Mouse (Mus musculus): Measurements from ENCODE around the gene Cse1l. TPM values are rescaled to one million over a fixed set of nuclear protein-coding genes. Genes with fewer than 3 reads are reported as not detected.

The Cse1l gene
- 124 and 146 TPM in 2 replicates for polyA plus RNA-seq (2014; fragmentation: Nextera tagmentation; extraction: Ambion mirVana)

GRCm38 (mm10) chr2:166905711-166906522 lies at the start of gene Cse1l:
Gene Cse1l, plus strand, starts transcription at chr2:166906040.
- ATAC-seq (replicated peaks; ENCODE audit: insufficient number of reproducible peaks, low FRiP score, low TSS enrichment), result peak; percentile 96
- WGBS (ENCODE audit: insufficient replicate concordance), result under 1% methylated on average over 80 of the region's 80 CpGs
- Histone ChIP-seq H3K36me3 (ENCODE audit: control insufficient read depth, insufficient read depth, low read length) (no peaks in the 10 kb centered on the region), H3K4me1 (ENCODE audit: control insufficient read depth, insufficient read depth, low read length) (peaks cover 9% of the 10 kb centered on the region), H3K9ac (ENCODE audit: low read depth, low read length) (peak within 1 kb of the TSS; percentile 98), H3K4me2 (peak within 1 kb of the TSS; percentile 91), H3K27ac (ENCODE audit: low read depth, low read length) (peak within 1 kb of the TSS; percentile 99), H3K4me3 (ENCODE audit: low read depth, low read length) (peak within 1 kb of the TSS; percentile 70), H3K9me3 (replicated peaks; ENCODE audit: control insufficient read depth, low read length) (no peaks in the 10 kb centered on the region; the same call in 1 of the 2 replicates), H3K27me3 (ENCODE audit: control insufficient read depth, insufficient read depth, low read length) (no peaks in the 10 kb centered on the region)

GRCm38 (mm10) chr2:166856366-166856765 lies 49.5 kb upstream of the Cse1l start:
- peaks cover 46% of the 10 kb centered on the region for H3K36me3 ChIP-seq (ENCODE audit: control insufficient read depth, insufficient read depth, low read length)
- no peak overlapping the region for H3K9ac ChIP-seq (ENCODE audit: low read depth, low read length)
- H3K9me3 ChIP-seq (replicated peaks; ENCODE audit: control insufficient read depth, low read length), result no peaks in the 10 kb centered on the region
- ATAC-seq (replicated peaks; ENCODE audit: insufficient number of reproducible peaks, low FRiP score, low TSS enrichment), result no peak
- H3K4me3 ChIP-seq (ENCODE audit: low read depth, low read length), result no peak overlapping the region
- 84% methylated on average over 6 of the region's 6 CpGs for WGBS (ENCODE audit: insufficient replicate concordance)
- no peak overlapping the region for H3K4me2 ChIP-seq
- H3K27me3 ChIP-seq (ENCODE audit: control insufficient read depth, insufficient read depth, low read length), result no peaks in the 10 kb centered on the region
- no peaks in the 10 kb centered on the region for H3K4me1 ChIP-seq (ENCODE audit: control insufficient read depth, insufficient read depth, low read length)
- no peak overlapping the region for H3K27ac ChIP-seq (ENCODE audit: low read depth, low read length)

- H3K4me3 ChIP-seq (ENCODE audit: low read depth, low read length), result no peak overlapping the region
- 78% methylated on average over 2 of the region's 2 CpGs for WGBS (ENCODE audit: insufficient replicate concordance)
- no peak for ATAC-seq (replicated peaks; ENCODE audit: insufficient number of reproducible peaks, low FRiP score, low TSS enrichment)
Observed at GRCm38 (mm10) chr2:166857118-166857517, 48.7 kb upstream of the Cse1l start.

GRCm38 (mm10) chr2:166859214-166859613 lies 46.6 kb upstream of the Cse1l start:
- ATAC-seq (replicated peaks; ENCODE audit: insufficient number of reproducible peaks, low FRiP score, low TSS enrichment), result no peak
- Histone ChIP-seq H3K27ac (ENCODE audit: low read depth, low read length) (no peak overlapping the region), H3K9me3 (replicated peaks; ENCODE audit: control insufficient read depth, low read length) (no peaks in the 10 kb centered on the region), H3K27me3 (ENCODE audit: control insufficient read depth, insufficient read depth, low read length) (no peaks in the 10 kb centered on the region), H3K4me2 (no peak overlapping the region), H3K9ac (ENCODE audit: low read depth, low read length) (no peak overlapping the region), H3K4me3 (ENCODE audit: low read depth, low read length) (no peak overlapping the region), H3K4me1 (ENCODE audit: control insufficient read depth, insufficient read depth, low read length) (0 out of 2 replicates have a peak, but pooled peaks cover 4% of the 10 kb centered on the region), H3K36me3 (ENCODE audit: control insufficient read depth, insufficient read depth, low read length) (peaks cover 27% of the 10 kb centered on the region)
- WGBS (ENCODE audit: insufficient replicate concordance), result 88% methylated on average over 7 of the region's 7 CpGs

More at GRCm38 (mm10) chr2:166857118-166857517, 48.7 kb upstream of the Cse1l start:
- Histone ChIP-seq H3K4me2 (no peak overlapping the region), H3K4me1 (ENCODE audit: control insufficient read depth, insufficient read depth, low read length) (0 out of 2 replicates have a peak, but pooled peaks cover 4% of the 10 kb centered on the region), H3K36me3 (ENCODE audit: control insufficient read depth, insufficient read depth, low read length) (peaks cover 43% of the 10 kb centered on the region), H3K9me3 (replicated peaks; ENCODE audit: control insufficient read depth, low read length) (no peaks in the 10 kb centered on the region), H3K27ac (ENCODE audit: low read depth, low read length) (no peak overlapping the region), H3K9ac (ENCODE audit: low read depth, low read length) (no peak overlapping the region), H3K27me3 (ENCODE audit: control insufficient read depth, insufficient read depth, low read length) (no peaks in the 10 kb centered on the region)

- 52% methylated on average over 3 of the region's 3 CpGs for WGBS (ENCODE audit: insufficient replicate concordance)
- Histone ChIP-seq H3K4me1 (ENCODE audit: control insufficient read depth, insufficient read depth, low read length) (peaks cover 18% of the 10 kb centered on the region), H3K27ac (ENCODE audit: low read depth, low read length) (no peak overlapping the region), H3K36me3 (ENCODE audit: control insufficient read depth, insufficient read depth, low read length) (peaks cover 15% of the 10 kb centered on the region; the same call in 1 of the 2 replicates), H3K4me2 (no peak overlapping the region), H3K4me3 (ENCODE audit: low read depth, low read length) (no peak overlapping the region), H3K9me3 (replicated peaks; ENCODE audit: control insufficient read depth, low read length) (no peaks in the 10 kb centered on the region), H3K9ac (ENCODE audit: low read depth, low read length) (no peak overlapping the region), H3K27me3 (ENCODE audit: control insufficient read depth, insufficient read depth, low read length) (no peaks in the 10 kb centered on the region)
- ATAC-seq (replicated peaks; ENCODE audit: insufficient number of reproducible peaks, low FRiP score, low TSS enrichment), result no peak
Observed at GRCm38 (mm10) chr2:166862505-166862904, 43.3 kb upstream of the Cse1l start.

GRCm38 (mm10) chr2:166865476-166865875 lies 40.4 kb upstream of the Cse1l start:
- Histone ChIP-seq H3K9ac (ENCODE audit: low read depth, low read length) (no peak overlapping the region), H3K4me1 (ENCODE audit: control insufficient read depth, insufficient read depth, low read length) (peaks cover 18% of the 10 kb centered on the region), H3K4me3 (ENCODE audit: low read depth, low read length) (no peak overlapping the region), H3K4me2 (no peak overlapping the region), H3K27me3 (ENCODE audit: control insufficient read depth, insufficient read depth, low read length) (no peaks in the 10 kb centered on the region), H3K36me3 (ENCODE audit: control insufficient read depth, insufficient read depth, low read length) (peaks cover 16% of the 10 kb centered on the region; the same call in 1 of the 2 replicates), H3K9me3 (replicated peaks; ENCODE audit: control insufficient read depth, low read length) (no peaks in the 10 kb centered on the region), H3K27ac (ENCODE audit: low read depth, low read length) (no peak overlapping the region)
- ATAC-seq (replicated peaks; ENCODE audit: insufficient number of reproducible peaks, low FRiP score, low TSS enrichment), result no peak
- 48% methylated on average over 10 of the region's 10 CpGs for WGBS (ENCODE audit: insufficient replicate concordance)

GRCm38 (mm10) chr2:166870271-166870865 lies 35.5 kb upstream of the Cse1l start:
- Histone ChIP-seq H3K4me1 (ENCODE audit: control insufficient read depth, insufficient read depth, low read length) (peaks cover 13% of the 10 kb centered on the region), H3K27ac (ENCODE audit: low read depth, low read length) (peak overlapping the region; percentile 50), H3K4me3 (ENCODE audit: low read depth, low read length) (no peak overlapping the region), H3K36me3 (ENCODE audit: control insufficient read depth, insufficient read depth, low read length) (peaks cover 22% of the 10 kb centered on the region), H3K27me3 (ENCODE audit: control insufficient read depth, insufficient read depth, low read length) (no peaks in the 10 kb centered on the region), H3K9me3 (replicated peaks; ENCODE audit: control insufficient read depth, low read length) (no peaks in the 10 kb centered on the region), H3K4me2 (no peak overlapping the region), H3K9ac (ENCODE audit: low read depth, low read length) (no peak overlapping the region)
- ATAC-seq (replicated peaks; ENCODE audit: insufficient number of reproducible peaks, low FRiP score, low TSS enrichment), result no peak
- 90% methylated on average over 20 of the region's 20 CpGs for WGBS (ENCODE audit: insufficient replicate concordance)

- 64% methylated on average over 10 of the region's 10 CpGs for WGBS (ENCODE audit: insufficient replicate concordance)
- Histone ChIP-seq H3K27ac (ENCODE audit: low read depth, low read length) (peak overlapping the region; percentile 50), H3K4me3 (ENCODE audit: low read depth, low read length) (no peak overlapping the region), H3K9ac (ENCODE audit: low read depth, low read length) (no peak overlapping the region), H3K27me3 (ENCODE audit: control insufficient read depth, insufficient read depth, low read length) (no peaks in the 10 kb centered on the region), H3K4me2 (no peak overlapping the region), H3K36me3 (ENCODE audit: control insufficient read depth, insufficient read depth, low read length) (peaks cover 25% of the 10 kb centered on the region), H3K9me3 (replicated peaks; ENCODE audit: control insufficient read depth, low read length) (no peaks in the 10 kb centered on the region), H3K4me1 (ENCODE audit: control insufficient read depth, insufficient read depth, low read length) (peaks cover 7% of the 10 kb centered on the region)
- no peak for ATAC-seq (replicated peaks; ENCODE audit: insufficient number of reproducible peaks, low FRiP score, low TSS enrichment)
Observed at GRCm38 (mm10) chr2:166870899-166871298, 34.9 kb upstream of the Cse1l start.

Data from heart, embryonic 11.5 days (tissue).